Mouse (Mus musculus): ENCODE measurements around the gene Lzts3. TPM values are rescaled to one million over a fixed set of nuclear protein-coding genes. Genes with fewer than 3 reads are reported as not detected.

Gene Lzts3
- 0.82 and 1.3 TPM in 2 replicates for total RNA-seq (2023)

GRCm38 (mm10) chr2:130642684-130643369, at the start of gene Lzts3:
TSS of gene Lzts3 (minus strand) at chr2:130642803.

DNA sequence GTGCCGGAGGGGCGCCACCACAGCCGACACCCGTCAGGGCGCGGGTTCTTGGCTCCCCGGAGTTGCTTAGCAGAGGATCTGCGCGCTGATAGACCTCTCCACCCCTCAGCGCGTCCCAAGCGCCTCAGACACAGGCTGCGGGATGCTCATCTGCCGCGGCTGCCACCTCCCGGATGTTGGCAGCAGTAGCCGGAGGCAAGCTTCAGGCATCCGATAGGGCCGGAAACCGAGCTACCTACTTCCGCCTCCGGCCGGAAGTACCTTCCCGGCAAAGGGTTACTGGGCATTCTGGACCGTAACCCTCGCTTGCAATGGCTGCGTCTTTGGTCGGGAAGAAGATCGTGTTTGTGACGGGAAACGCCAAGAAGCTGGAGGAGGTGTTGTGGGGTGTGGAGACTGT, 25.0 kb upstream of the Lzts3 start, which contains the start of gene Itpa:
Gene Itpa, plus strand, starts transcription at position 52 of the 400 bp plus-strand sequence.

GRCm38 (mm10) chr2:130664102-130664701, 21.6 kb upstream of the Lzts3 start, which contains the start of gene Ddrgk1:
TSS of gene Ddrgk1 (minus strand) at chr2:130664659.

DNA sequence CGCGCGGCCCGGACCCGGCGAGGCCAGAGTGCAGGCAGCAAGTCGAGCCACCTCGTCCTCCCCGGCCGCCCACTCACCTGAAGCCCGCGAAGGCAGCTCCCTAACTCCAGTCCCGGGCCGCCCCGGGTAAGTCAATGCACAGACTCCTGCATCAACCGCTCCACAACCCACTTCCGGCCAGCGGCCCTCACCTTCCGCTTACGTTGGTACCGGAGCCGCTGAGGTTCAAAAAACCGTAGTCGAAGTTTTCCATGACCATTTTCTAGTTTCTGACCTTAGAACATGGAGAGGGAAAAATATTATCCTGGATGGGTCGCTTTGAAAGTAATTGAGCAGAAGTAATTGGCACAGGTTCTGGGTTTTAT, 12.8 kb downstream of the Lzts3 start, which contains the start of the genes Fastkd5 and Ubox5:
Gene Fastkd5, minus strand, starts transcription at position 189 of the 365 bp plus-strand sequence.
Gene Ubox5, minus strand, starts transcription at position 200 of the 365 bp plus-strand sequence.

Other genes starting within 250 kb of the Lzts3 start
- 0.25 and 0.66 TPM in 2 replicates for gene Cpxm1, start 245.2 kb downstream of the Lzts3 start, total RNA-seq (2023)
- not detected in 2 replicates for gene Gm28372, start 237.6 kb downstream of the Lzts3 start, total RNA-seq (2023)
- gene 1700020A23Rik, start 237.5 kb downstream of the Lzts3 start, total RNA-seq (2023) = not detected in 2 replicates
- not detected in 2 replicates for gene Tmem239, start 236.3 kb downstream of the Lzts3 start, total RNA-seq (2023)
- gene Vps16, start 218.5 kb downstream of the Lzts3 start, total RNA-seq (2023) = 53.6 and 89.6 TPM in 2 replicates
- 14.1 and 17.0 TPM in 2 replicates for gene Pced1a, start 218.1 kb downstream of the Lzts3 start, total RNA-seq (2023)
- 66.3 and 68.3 TPM in 2 replicates for gene Ptpra, start 192.5 kb downstream of the Lzts3 start, total RNA-seq (2023)
- 25.8 and 25.9 TPM in 2 replicates for gene Mrps26, start 79.1 kb downstream of the Lzts3 start, total RNA-seq (2023)
- gene Oxt, start 66.6 kb downstream of the Lzts3 start, total RNA-seq (2023) = not detected in 2 replicates
- not detected in 2 replicates for gene Avp, start 60.2 kb downstream of the Lzts3 start, total RNA-seq (2023)
- gene Fastkd5, start 12.8 kb downstream of the Lzts3 start, total RNA-seq (2023) = 2.1 and 2.4 TPM in 2 replicates
- gene Ubox5, start 12.8 kb downstream of the Lzts3 start, total RNA-seq (2023) = 1.6 and 1.9 TPM in 2 replicates
- 24.2 and 32.6 TPM in 2 replicates for gene Ddrgk1, start 21.9 kb upstream of the Lzts3 start, total RNA-seq (2023)
- 10.2 and 10.3 TPM in 2 replicates for gene Itpa, start 24.8 kb upstream of the Lzts3 start, total RNA-seq (2023)
- 0.16 TPM in 1 of 2 replicates, not detected in the other for gene Slc4a11, start 54.7 kb upstream of the Lzts3 start, total RNA-seq (2023)

Data from neutrophil, adult 65 days (primary cell).